Mouse (Mus musculus) kidney, adult 18-20 months (tissue): ENCODE data around the gene Ktn1.

Experiments
- DNase-seq: peaks from one replicate; pipeline ENCODE4 v3.0.0; 2021

Ktn1 gene

GRCm38 (mm10) chr14:47665061-47665778 is 17.0 kb downstream of the Ktn1 start:
- no peak for DNase-seq

DNA sequence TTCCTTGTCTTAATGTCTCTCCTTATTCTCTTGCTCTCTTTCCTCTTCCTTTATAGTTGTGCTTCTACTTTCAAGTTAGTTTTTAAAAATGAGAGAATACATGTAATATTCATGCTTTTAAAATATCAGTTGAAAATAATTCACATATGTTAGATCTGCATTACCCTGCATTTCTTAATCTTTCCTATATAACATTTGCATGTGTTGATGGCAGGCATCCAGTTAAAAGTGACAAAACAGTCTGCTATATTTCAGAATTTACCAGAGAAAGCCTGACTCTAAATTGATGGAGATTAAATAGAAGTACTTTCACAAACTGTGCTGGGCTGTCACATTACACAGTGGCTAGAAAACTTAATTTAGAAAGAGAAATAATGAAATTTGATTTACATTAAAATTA is 19.8 kb downstream of the Ktn1 start:
- DNase-seq, result no peak

GRCm38 (mm10) chr14:47682886-47683285 is 34.6 kb downstream of the Ktn1 start:
- DNase-seq, result no peak

DNA sequence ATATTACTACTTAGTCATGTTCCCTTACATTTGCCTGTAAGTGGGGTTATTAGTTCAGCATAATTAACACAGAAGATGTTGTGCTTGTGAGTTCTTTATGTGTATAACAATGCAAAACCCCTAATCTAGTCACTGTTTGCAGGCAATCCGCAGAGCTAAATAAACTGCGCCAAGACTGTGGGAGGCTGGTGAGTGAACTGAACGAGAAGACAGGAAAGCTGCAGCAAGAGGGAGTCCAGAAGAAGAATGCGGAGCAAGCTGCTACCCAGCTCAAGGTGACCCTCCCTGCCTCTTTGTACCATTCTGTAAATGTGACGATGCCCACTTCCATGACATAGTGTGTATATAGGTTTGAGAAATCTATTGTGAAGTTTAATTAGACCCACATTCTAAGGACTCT is 36.3 kb downstream of the Ktn1 start:
- DNase-seq, result no peak

DNA sequence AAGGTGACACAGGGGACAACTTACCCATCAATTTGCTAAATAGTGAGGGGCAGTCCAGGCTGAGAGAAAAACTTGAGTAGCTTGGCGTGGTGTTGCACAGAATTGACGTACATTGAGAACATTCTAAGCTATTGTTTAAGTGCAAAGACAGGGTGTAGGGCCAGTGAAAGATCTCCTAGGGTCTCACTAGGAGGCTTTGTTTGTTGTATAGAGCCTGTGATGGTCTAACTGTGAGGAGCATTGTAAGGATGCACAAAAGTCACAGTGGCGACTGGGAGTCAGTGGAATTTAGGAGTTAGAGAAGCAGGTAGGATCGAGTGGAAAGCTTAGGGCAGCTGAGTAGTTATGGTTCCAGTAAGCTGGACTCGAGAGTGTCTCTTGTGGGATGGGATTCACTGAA is 50.9 kb downstream of the Ktn1 start:
- DNase-seq, result no peak

GRCm38 (mm10) chr14:47709546-47709945 is 61.3 kb downstream of the Ktn1 start:
- no peak for DNase-seq

DNA sequence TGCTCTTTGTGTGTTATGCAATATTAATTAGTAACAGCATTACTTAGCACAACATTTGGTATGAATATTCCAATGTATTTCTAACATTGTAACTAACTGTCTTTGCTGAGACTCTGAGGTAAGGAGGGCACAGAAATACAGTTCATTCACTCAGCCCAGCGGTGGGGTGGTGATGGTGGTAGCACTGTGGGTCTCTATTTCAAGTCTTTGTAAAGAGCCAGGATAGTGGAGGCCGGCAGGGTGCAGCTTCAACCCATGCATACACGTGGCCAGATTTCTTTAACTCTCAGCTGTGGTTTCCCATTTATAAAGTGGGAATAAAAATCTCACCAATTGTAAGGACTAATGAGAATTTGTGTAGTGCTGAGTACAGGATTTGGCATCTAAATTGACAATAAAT is 67.5 kb downstream of the Ktn1 start:
- DNase-seq, result no peak

GRCm38 (mm10) chr14:47717916-47718606 is 69.8 kb downstream of the Ktn1 start:
- no peak for DNase-seq

DNA sequence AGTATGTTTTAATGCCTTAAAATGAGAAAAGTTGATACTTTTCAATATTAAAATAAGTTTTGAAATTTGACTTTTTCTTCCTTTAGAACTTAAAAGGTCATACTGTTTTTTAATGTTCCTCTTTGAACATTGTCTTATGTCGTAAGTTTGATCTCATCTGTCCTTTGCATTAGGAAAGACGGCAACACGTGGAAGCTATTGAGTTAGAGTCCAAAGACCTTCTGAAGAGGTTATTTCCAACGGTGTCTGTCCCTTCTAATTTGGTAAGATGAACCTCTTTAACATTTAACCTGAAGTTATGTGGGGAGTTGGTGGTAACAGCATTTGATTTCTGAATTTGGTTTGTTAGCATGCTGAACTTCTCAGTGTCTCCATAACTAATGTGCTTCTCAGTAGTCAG is 71.8 kb downstream of the Ktn1 start:
- DNase-seq, result no peak

GRCm38 (mm10) chr14:47723035-47723434 is 74.8 kb downstream of the Ktn1 start:
- DNase-seq, result no peak

GRCm38 (mm10) chr14:47728594-47728993 is 80.3 kb downstream of the Ktn1 start:
- DNase-seq, result no peak

DNA sequence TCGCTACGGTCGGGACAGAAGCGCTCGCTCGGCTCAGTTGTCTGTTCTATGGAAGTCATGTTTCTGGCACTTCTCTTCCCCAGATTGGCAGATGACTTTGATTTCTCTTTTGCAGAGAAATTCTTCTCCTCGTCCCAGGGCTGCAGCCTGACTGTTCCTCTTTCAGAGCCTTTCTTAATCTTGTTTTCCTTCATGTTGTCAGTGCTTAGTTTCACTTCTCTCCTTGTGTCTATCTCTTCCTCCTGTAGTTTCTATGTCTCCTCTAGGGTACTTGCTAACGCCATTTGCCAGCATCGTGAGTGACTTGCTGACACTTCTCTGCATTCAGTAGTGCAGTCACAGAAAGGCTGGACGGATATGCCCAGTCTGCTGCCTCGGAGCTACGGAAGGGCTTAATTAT is 87.1 kb downstream of the Ktn1 start:
- no peak for DNase-seq

DNA sequence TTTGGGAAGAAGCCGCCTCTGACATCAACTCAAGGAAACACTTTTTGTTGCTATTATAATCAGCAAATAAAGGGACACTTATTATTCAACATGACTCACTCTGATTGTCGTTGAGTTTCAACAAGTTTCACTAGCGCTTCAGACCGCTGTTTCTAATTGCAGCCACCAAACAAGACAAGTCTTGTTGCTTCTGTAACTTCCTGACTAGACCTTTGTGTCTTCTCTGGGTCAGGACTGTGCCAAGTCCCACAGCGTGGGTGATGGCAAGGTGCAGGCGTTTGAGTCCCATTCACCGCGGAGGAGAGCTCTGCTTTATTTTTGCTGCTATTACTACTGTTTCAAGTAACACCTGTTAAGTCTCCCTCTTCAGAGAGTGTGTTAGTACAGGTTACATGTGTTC is 88.2 kb downstream of the Ktn1 start:
- DNase-seq, result no peak

GRCm38 (mm10) chr14:47740316-47740996 is 92.2 kb downstream of the Ktn1 start:
- no peak for DNase-seq

DNA sequence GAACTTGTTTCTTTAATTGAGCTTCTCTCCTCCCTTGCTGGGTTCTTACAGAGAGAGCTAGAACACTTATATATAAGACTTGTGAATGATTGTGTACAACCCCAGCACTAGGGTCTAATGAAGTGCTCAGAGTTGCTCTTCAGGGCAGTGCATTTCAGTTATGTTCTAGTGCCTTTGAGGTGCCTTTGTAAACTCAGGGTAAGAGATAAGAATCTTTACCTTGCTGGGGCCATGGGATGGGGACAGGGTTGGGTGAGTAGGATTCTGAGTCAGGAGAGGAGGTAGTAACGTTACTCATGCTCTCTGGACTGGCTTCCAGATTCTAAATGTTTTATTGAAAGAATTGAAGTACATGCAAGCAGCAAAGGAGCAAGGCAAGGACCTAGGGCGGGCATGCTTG is 92.8 kb downstream of the Ktn1 start:
- no peak for DNase-seq

DNA sequence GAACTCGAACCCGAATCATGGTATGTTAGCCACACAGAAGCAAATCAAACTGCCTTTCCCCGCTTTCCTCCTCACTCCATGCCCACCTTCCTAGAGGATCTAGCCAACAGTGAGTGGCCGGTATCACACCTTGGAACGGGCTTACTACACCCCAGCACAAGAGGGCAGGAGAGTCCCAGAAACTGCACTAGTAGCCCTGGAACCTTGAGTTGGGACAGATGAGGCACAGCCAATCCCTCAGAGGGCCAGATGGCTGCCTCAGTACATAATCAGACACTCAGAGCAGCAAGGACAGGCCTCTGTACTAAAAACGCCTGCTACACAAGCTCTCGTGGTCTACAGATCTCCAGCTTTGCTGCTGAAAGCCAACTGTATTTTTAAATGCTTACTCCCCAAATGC is 94.4 kb downstream of the Ktn1 start:
- no peak for DNase-seq

DNA sequence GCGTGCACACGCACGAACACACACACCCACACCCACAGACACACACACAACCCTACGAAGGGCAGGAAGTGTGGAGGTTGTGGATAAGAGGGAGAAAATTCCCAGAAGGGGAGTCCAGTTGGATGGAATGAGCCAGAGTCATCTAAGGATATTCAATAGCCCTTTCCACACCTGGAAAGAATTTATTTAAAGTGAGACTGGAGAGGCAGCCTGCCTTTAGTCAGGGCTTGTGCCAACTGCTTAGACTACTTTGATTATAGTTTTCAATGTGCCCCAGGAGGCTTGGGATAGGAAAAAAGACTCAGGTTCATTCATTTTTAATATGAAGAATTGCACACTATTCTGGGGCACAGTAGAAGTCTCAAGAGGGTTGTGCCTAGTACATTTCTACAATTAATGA is 96.8 kb downstream of the Ktn1 start:
- DNase-seq, result no peak

- DNase-seq, result peak; percentile 36
Observed at GRCm38 (mm10) chr14:47747536-47747935, 99.3 kb downstream of the Ktn1 start.

GRCm38 (mm10) chr14:47748714-47749113 is 100.5 kb downstream of the Ktn1 start:
- DNase-seq, result no peak

- DNase-seq, result peak; percentile 67
Observed at GRCm38 (mm10) chr14:47751422-47752205, 103.4 kb downstream of the Ktn1 start.

DNA sequence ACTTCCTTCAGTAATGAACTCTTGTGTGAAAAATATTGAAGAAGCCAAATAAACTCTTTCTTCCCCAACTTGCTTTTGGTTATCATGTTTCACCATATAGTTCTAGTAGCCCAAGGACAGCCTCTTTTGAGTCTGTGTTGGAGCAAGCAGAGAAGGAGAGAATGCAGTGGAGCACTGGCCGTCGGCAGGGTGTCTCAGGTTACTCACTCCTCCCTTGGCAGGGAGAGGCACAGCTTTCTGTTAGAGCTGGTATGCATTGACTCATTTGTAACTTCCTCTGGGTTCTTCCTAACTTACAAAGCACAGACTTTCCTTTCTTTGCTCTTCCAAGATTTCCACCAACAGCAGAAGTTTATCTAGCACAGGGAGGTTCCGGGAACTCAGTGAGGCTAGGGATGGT is 105.3 kb downstream of the Ktn1 start:
- DNase-seq, result no peak

- no peak for DNase-seq
Observed at GRCm38 (mm10) chr14:47754253-47754897, 106.1 kb downstream of the Ktn1 start.
